22 mouse cellular contexts compared by ENCODE assay signal in the genomic region with DNA sequence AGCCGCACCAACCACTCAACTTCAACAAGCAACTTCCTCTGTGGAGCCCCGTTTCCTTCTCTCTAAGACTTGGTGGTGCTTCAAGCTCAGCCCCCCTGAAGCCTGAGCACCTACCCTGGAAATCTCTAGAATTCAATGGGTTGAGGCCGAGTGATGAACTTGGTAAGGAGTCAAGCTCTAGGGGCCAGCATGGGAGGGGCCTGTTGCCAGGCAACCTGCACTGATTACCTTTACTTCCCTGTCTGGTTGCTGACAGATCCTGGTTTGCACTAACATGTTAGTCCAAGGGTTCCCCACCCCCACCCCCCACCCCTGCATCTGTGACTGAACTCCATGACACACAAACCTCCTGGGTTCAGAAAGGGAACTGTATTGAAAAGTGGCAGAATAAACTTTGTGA. TPM values are rescaled to one million over a fixed set of nuclear protein-coding genes. Genes with fewer than 3 reads are reported as not detected.
"Had no signal": no experiment of that assay in that cellular context is flagged by ENCODE, and none has a peak within 500 bp of the region (broad histone marks: within the 10 kb centered on the region; RNA-seq: fewer than 3 reads in every experiment).

No protein-coding gene starts in this region.

- H3K36me3 ChIP-seq: liver, embryonic 13.5 days; liver, embryonic 15.5 days; lung, embryonic 15.5 days; midbrain, embryonic 10.5 days; midbrain, embryonic 12.5 days; neural tube, embryonic 12.5 days; stomach, embryonic 15.5 days had no signal

- ATAC-seq: liver, postnatal 0 days; lung, postnatal 0 days; midbrain, embryonic 16.5 days had no signal

- DNase-seq: liver, embryonic 13.5 days; liver, postnatal 0 days; lung, adult 2 months; lung, postnatal 14 days; lung, postnatal 36 days; midbrain, embryonic 14.5 days; retina, postnatal 1 day; right cerebral cortex, adult 18-20 months; right cerebral cortex, postnatal 25 days; right cerebral cortex, postnatal 4 days; spleen, adult 18-20 months; thymus, adult 18-20 months; thymus, postnatal 25 days had no signal

- H3K27me3 ChIP-seq: liver, embryonic 13.5 days; lung, embryonic 15.5 days; midbrain, embryonic 12.5 days; neural tube, embryonic 12.5 days; stomach, embryonic 15.5 days had no signal

RNA-seq across cellular contexts. Expression of a gene that starts 16.7 kb away (rescaled TPM):
- total RNA-seq: megakaryocyte, adult 5-6 weeks had no signal
